Mouse (Mus musculus) lung, adult 2 months (tissue): ENCODE measurements around the gene Sf3b5. TPM values are rescaled to one million over a fixed set of nuclear protein-coding genes. Genes with fewer than 3 reads are reported as not detected.
"Not testable (repeated sequence)": the region's sequence is repeated elsewhere in the genome, so short reads cannot be mapped to it uniquely, and the experiment has no call there.

Source experiments
- DNase-seq: peaks from one replicate; pipeline ENCODE4 v3.0.0; 2022
- H3K4me1 ChIP-seq: fragments of 200-500 bp; 2 replicates; pipeline ENCODE4 v1.6.1; 2011; ENCODE audit warnings: low read length; ENCODE audit not compliant: control insufficient read depth, insufficient read depth
- H3K4me3 ChIP-seq: fragments of 200-500 bp; replicated peaks from 2 replicates; pipeline ENCODE3; 2011; ENCODE audit warnings: low read depth, mild to moderate bottlenecking, control low read depth, low read length; ENCODE audit errors: extremely low read depth
- CTCF ChIP-seq: fragments of 200-500 bp; IDR thresholded peaks from 2 replicates; pipeline ENCODE4 v1.5.1; 2011; ENCODE audit warnings: mild to moderate bottlenecking, low read length, control low read depth; ENCODE audit not compliant: insufficient read depth
- POLR2A ChIP-seq: fragments of 200-500 bp; IDR thresholded peaks from 2 replicates; pipeline ENCODE4 v1.6.1; 2011; ENCODE audit warnings: low read depth, mild to moderate bottlenecking, control low read depth, low read length, borderline replicate concordance; ENCODE audit errors: extremely low read depth
- WGBS: fragments of 180-500 bp; shearing (Covaris S2); methylation state at CpG from one replicate; pipeline ENCODE4 v1.1.7; 2018; 5-methylcytosine and 5-hydroxymethylcytosine counted together
- polyA plus RNA-seq: library from polyadenylated mRNA; depleted of rRNA; stranded (reverse); fragments of >200 nt; gene quantifications from 2 replicates; pipeline ENCODE4 v1.2.3, GENCODE M21; 2012

Gene Sf3b5
- polyA plus RNA-seq, 1 experiment: 29.1 TPM

GRCm38 (mm10) chr10:12996736-12997477, 8.2 kb upstream of the Sf3b5 start:
- no peaks in the 10 kb centered on the region for H3K4me1 ChIP-seq
- DNase-seq: peak; percentile 82
- 39% methylated on average over 17 of the region's 17 CpGs for whole genome bisulfite sequencing
- TF ChIP-seq CTCF (peak; percentile 70), POLR2A (no peak)
- H3K4me3 ChIP-seq: no peak overlapping the region

- H3K4me3 ChIP-seq: peak overlapping the region; percentile 94
- no peak for TF ChIP-seq CTCF
- peak; percentile 80; the same call in 1 of the 2 replicates for TF ChIP-seq POLR2A
- WGBS: 2% methylated on average over 52 of the region's 52 CpGs
- no peaks in the 10 kb centered on the region; the same call in 1 of the 2 replicates for H3K4me1 ChIP-seq
- DNase-seq: peak; percentile 93
Observed at GRCm38 (mm10) chr10:13007876-13008736, 3.0 kb downstream of the Sf3b5 start.

GRCm38 (mm10) chr10:13008737-13009121, 3.6 kb downstream of the Sf3b5 start:
- peak overlapping the region; percentile 94 for H3K4me3 ChIP-seq
- TF ChIP-seq CTCF (no peak), POLR2A (no peak)
- no peak for DNase-seq
- under 1% methylated on average over 29 of the region's 29 CpGs for WGBS
- H3K4me1 ChIP-seq: no peaks in the 10 kb centered on the region; the same call in 1 of the 2 replicates

GRCm38 (mm10) chr10:13014026-13014425, 8.9 kb downstream of the Sf3b5 start:
- H3K4me3 ChIP-seq: no peak overlapping the region
- WGBS: 73% methylated on average over 7 of the region's 7 CpGs
- no peak for DNase-seq
- TF ChIP-seq POLR2A: no peak
- TF ChIP-seq CTCF: no peak
- no peaks in the 10 kb centered on the region; the same call in 1 of the 2 replicates for H3K4me1 ChIP-seq

- whole genome bisulfite sequencing: 17% methylated on average over 4 of the region's 4 CpGs
Observed at GRCm38 (mm10) chr10:13016573-13016972, 11.4 kb downstream of the Sf3b5 start.

GRCm38 (mm10) chr10:13018510-13018909, 13.4 kb downstream of the Sf3b5 start:
- DNase-seq: no peak
- no peak overlapping the region for H3K4me3 ChIP-seq
- H3K4me1 ChIP-seq: no peaks in the 10 kb centered on the region
- TF ChIP-seq CTCF (peak; percentile 56), POLR2A (no peak)
- 68% methylated on average over 7 of the region's 7 CpGs for WGBS

More at GRCm38 (mm10) chr10:13016573-13016972, 11.4 kb downstream of the Sf3b5 start:
- DNase-seq: peak; percentile 19
- no peaks in the 10 kb centered on the region for H3K4me1 ChIP-seq
- TF ChIP-seq CTCF (peak; percentile 44; the same call in 1 of the 2 replicates), POLR2A (no peak)
- H3K4me3 ChIP-seq: no peak overlapping the region

GRCm38 (mm10) chr10:13019026-13019425, 13.9 kb downstream of the Sf3b5 start:
- no peaks in the 10 kb centered on the region for H3K4me1 ChIP-seq
- WGBS: 77% methylated on average over 5 of the region's 5 CpGs
- TF ChIP-seq CTCF (no peak), POLR2A (no peak)
- DNase-seq: no peak
- no peak overlapping the region for H3K4me3 ChIP-seq

- 79% methylated on average over 4 of the region's 4 CpGs for WGBS
- Histone ChIP-seq H3K4me3 (no peak overlapping the region), H3K4me1 (no peaks in the 10 kb centered on the region)
- TF ChIP-seq POLR2A (no peak), CTCF (no peak)
- DNase-seq: no peak
Observed at GRCm38 (mm10) chr10:13022103-13022502, 17.0 kb downstream of the Sf3b5 start.

- not testable (repeated sequence) for H3K4me1 ChIP-seq, H3K4me3 ChIP-seq, DNase-seq
- 61% methylated on average over 3 of the region's 3 CpGs for WGBS
Observed at GRCm38 (mm10) chr10:13023985-13024384, 18.8 kb downstream of the Sf3b5 start.

GRCm38 (mm10) chr10:13027702-13028101, 22.6 kb downstream of the Sf3b5 start:
- 78% methylated on average over 5 of the region's 5 CpGs for WGBS
- no peak for TF ChIP-seq POLR2A
- no peak for TF ChIP-seq CTCF

More at GRCm38 (mm10) chr10:13027702-13028101, 22.6 kb downstream of the Sf3b5 start:
- no peak for DNase-seq
- Histone ChIP-seq H3K4me3 (no peak overlapping the region), H3K4me1 (no peaks in the 10 kb centered on the region)
